Mouse (Mus musculus) erythroid progenitor cell, adult 5-6 weeks (primary cell): ENCODE results near the gene Ppie. TPM values are rescaled to one million over a fixed set of nuclear protein-coding genes. Genes with fewer than 3 reads are reported as not detected.
A peak's percentile ranks its signal among the peaks of the same experiment; 100 is the strongest.
"Not testable (repeated sequence)": the region's sequence is repeated elsewhere in the genome, so short reads cannot be mapped to it uniquely, and the experiment has no call there.

ENCODE experiments used
- ATAC-seq: replicated peaks from 2 replicates; pipeline ENCODE4 v1.8.0; 2016; ENCODE audit warnings: moderate number of reproducible peaks, mild to moderate bottlenecking, moderate TSS enrichment, inconsistent platforms; ENCODE audit not compliant: poor library complexity, low FRiP score, severe bottlenecking
- total RNA-seq, 2 experiments: library from RNA; stranded (forward) in 1 of 2; stranded (reverse) in 1 of 2; fragments of 150-400 nt in 1 of 2; fragments of 186-747, 209-891 nt in 1 of 2; gene quantifications; 2 replicates each; pipeline versions ENCODE4 v1.2.3 to v1.2.4; 2015 to 2017; ENCODE audit warnings: low replicate concordance in 2 of 2

Ppie gene
- total RNA-seq, 2 experiments from 2014 or later = 1.7 to 3.8 TPM

DNA sequence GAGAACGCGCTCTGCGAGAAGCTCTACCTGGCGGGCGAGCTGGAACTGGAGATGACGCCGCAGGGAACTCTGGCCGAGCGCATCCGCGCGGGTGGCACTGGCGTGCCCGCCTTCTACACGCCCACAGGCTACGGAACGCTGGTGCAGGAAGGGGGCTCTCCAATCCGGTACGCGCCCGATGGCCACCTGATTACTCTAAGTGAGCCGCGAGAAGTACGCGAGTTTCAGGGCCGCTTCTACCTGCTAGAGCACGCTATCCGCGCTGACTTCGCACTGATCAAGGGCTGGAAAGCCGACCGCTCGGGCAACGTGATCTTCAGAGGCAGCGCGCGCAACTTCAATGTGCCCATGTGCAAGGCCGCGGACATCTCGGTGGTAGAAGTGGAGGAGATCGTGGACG lies 23.1 kb downstream of the Ppie start:
- not testable (repeated sequence) for ATAC-seq

DNA sequence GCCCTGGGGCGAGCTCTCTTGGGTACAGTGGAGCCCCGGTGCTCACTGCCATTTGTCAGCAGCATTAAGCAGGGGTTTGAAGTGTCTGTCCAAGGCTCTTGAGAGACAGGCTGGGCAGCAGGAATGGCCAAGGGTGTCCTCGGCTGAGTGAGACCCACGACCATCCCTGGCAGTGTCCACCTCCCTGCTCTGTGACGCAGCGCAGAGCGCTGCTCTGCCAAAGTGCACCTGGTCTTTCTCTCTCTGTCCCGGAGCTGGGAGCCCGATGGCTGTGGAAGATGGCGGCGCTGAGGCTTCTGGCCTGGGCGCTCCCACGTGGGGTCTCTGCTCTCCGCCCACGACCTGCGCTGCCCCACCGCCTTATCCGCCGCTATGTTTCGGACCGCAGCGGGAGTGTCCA lies 23.7 kb downstream of the Ppie start, which contains the start of gene Oxct2b:
TSS of gene Oxct2b (plus strand) at position 256 of the 400 bp plus-strand sequence.
- no peak for ATAC-seq

DNA sequence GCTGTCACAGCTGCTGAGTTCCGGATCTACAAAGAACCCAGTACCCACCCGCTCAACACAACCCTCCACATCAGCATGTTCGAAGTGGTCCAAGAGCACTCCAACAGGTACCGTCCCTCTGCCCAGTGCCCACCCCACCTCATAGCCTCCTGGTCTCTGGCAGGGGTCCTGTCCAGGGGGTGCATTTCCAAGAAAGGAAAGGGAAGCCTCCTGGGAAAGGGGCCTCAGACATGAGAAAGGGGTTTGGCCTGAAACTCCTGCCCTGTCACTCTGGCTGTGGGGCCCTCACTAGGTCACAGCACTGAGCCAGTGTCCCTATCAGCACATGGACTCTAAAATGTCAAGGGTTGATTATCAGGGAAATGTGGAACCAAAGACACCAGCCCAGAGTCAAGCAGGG lies 25.1 kb downstream of the Ppie start:
- ATAC-seq = not testable (repeated sequence)

DNA sequence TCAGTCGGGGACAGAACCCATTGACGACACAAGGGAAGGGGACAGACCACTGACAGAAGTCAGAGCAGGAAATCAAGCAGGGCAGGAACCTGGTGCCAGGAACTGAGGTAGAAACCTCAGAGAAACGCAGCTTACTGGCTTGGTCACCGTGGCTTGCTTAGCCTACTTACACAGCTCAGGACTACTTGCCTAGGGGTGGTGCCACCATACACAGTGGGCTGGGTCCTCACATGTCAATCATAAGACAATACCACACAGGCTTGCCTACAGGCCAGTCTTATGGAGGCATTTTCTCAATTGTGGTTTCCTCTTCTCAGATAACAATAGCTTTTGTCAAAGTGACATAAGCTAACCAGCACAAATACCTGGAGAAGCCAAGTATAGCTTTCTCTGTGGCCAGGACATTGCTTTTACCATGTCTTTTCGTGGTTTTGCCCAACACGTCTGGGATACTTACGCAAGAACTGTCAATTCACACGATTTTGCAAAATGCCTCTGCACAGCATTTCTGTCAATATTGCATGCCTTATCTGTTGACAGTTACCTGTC lies 27.5 kb downstream of the Ppie start:
- ATAC-seq = no peak

DNA sequence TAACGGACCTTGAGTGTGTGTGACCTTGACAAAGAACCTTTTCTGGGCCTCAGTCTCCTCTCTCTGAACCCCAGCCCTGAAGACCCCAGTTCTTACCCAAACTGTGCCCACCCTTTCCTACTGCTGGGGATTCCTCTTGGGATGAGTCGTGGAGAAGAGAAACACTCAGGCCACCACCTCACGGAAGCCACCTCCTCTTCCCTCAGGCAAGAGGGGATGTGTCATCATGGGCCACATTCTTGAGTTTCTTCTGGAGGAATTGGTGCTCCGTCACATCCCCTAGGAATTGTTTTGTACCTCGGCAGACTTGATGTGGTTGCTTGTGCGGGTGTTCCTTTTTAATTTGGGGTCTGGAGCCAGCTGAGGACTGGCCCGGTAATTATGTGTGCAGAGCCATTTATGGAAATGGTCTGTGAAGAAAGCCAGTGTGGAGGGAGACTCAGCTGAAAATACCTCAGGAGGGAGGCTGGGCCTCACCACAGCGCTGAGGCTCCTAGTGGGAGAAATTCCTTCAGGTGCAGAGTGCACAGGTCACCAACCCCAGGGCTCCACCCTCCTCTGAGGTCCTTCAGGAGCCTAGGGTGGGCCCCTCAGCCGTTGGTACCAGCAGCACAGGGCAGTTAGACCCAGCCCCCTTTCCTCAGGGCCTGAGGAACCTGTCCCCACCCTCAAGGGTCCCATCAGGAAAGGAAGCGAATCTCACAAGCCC lies 28.3 kb downstream of the Ppie start:
- ATAC-seq = not testable (repeated sequence)

DNA sequence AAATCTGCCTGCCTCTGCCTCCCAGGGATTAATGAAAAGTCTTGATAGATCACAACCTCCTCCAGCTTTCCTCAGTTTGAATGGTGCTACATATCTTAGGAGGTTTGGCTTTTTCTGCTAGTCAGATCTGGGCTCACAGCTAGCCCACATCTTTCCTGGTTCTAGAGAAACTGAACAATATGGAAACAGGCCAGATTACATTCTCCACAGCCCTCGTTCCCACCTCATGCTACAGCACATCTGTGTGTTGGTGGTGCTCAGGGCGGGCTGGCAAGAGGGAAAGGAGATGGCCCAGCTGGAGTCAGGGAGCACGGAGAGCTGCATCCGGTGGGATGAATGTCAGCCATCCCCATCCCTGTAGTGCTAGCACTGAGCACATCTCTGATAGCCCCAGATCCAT lies 29.0 kb downstream of the Ppie start:
- ATAC-seq = no peak

DNA sequence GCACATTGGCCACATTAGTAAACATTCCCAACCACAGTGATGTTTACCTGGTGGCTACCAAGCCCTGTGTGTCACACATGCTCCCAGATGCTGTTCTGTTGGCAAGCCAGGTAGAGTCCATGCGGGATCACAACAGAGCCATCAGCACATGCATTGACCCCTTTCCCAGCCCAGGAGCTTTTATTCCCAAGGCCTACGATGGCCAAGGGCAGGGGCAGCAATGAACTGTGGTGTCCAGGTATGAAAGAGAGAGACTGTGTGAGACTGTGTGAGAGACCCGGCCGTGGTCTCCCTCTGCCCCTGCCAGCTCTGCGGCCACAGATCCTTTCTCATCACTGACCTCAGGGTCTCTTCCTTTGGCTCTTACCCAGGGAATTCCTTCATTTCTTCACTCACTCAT lies 31.7 kb downstream of the Ppie start:
- no peak for ATAC-seq

DNA sequence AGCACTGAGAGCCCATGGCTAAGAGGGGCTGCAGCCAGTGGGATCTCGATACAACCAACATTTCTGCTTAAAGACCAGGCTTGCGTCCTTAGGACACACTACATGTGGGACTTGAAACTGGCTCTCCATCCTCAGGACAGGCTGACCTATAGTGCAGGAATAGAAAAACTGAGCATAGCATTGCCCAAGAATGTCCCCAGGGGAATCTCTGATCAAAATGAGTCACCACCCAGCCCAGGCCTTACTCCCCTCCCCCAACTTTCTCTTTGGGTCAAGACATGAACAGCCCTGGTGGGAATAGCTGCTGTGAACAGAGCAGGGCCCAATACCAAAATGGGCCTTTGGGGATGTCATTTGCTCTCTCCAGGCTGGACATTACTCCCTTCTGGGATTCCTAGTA lies 32.9 kb downstream of the Ppie start:
- ATAC-seq = no peak

DNA sequence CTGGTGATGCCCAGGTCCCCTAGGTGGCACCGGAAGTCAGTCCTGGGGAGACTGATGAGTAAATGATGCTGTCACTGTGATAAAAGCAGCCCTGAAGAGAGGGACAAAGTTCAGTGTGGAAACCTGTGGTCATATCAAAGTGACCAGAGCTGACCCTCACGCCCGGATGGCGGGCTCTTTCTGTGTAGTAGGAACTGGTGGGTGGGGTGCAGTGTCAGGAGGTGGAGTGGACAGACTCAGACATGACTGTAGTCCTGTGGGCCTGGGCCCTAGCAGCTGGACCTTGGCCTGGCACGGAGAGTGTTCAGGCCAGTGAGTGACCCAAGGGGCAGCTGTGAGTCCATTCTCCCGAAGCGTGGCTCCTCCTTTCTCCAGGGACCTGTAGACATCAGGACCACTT lies 33.8 kb downstream of the Ppie start:
- not testable (repeated sequence) for ATAC-seq

DNA sequence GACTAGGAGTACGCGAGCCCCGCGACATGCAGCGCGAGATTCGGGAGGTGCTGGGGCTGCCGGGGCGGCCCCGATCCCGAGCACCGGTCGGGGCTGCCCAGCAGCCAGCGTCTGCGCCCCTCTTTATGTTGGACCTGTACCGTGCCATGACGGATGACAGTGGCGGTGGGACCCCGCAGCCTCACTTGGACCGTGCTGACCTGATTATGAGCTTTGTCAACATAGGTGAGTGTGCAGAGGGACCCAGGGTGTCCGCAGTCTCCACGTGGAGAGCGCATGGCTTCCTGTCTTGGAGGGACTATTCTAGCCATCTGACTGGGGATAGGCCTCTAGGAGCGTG lies 34.3 kb downstream of the Ppie start:
- no peak for ATAC-seq

DNA sequence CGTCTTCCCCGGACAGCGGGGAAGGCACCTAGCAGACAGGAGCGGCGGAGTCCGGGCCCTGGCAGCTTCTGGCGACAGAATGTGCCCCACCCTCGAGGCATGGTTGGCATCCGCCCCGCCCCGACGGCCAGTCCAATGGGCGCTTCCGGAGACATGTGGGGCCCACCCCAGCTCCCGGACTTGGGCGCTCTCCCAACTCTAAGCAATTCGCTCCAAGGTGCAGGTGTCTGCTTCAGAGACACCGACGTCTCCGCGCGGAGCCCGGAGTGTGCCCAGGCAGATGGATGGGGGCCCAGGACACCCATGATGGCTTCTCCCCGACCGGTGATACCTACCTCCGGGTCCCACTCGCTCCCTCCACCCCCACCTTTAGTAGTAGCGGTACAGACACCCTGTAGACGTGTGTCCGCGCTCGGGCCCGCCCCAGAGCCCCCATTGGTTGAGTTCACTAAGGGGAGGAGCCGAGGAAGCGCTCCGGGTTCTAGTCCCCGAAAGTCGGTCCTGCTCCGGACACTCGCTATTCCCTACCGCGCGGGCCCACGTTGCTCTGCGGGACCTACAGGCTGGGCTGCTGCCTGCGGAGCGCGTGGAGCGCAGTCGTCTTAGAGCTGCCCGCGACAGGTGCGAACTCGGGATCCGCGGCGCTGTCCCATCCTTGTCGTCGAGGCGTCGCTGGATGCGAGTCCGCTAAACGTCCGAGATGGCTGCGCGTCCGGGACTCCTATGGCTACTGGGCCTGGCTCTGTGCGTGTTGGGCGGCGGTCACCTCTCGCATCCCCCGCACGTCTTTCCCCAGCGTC lies 34.9 kb downstream of the Ppie start, which contains the start of gene Bmp8b:
TSS of gene Bmp8b (plus strand) at position 515 of the 800 bp plus-strand sequence.
- ATAC-seq = no peak; the same call in 1 of the 2 replicates

DNA sequence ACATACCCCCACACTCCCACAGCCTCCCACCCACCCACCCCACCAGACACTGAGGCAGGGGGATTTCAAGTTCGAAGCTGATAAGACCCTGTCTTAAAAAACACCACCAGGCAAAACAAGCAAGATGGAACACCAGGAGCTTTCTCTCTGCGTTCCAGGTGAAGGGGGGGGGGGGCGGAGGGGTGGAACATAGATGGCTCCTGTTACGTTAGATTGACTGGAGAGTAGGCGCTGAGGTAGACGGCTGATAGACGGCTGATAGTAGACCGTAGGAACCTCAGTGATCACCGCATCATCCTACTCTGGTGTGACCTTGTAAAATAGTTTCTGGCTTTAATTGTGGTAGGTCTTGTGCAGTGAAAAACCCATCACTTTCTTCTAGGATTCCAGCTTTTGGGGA lies 45.9 kb downstream of the Ppie start:
- no peak for ATAC-seq

DNA sequence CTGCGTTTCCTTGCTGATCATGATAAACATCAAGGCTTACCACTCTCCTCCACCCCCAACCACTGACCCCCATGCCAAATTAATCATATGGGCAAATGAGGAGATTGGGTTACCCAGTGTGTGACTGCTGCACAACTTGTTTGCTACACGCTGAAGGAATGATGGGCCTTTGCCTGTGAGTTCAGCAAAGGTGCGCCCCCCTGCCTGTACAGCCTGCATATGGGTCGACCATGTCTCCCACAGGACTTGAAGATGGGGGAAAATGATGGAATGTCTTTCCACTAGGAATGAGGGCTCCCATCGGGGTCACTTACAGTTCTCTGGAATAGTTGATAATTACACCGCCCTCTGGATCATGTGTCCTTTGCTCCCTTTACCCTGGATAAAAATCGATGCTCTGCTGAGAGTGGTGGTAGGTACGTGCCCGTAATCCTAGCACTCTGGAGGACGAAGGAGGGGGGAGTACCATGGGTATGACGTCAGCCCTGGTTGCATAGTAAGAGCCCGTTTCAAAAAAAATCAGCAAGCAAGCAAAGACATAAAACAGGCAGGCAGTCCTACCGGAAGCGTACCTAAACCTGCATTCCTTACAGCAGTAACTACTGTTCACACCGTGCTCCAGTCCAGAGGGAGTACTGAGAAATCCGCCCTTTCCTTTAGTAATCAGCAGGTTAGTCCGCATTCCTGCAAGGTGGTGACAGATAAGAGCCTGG lies 46.5 kb downstream of the Ppie start:
- ATAC-seq = no peak

DNA sequence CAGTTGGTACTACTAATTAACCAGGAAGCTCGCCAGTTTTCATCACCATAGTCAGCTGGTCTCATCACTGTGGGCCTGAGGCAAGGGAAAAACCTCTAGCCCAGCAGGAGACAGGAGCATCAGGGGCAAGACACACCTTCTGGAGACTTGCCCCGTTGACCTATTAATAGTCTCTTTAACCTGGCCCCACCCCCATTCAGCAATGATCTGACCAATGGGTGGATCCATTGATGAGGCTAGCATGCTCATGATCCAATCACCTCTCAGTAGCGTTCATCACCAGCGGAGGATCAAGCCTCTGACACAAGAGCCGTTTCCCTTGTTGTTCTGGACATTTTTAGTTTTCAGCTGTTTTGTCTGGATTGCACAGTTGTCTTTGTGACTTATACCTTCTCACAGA lies 47.1 kb downstream of the Ppie start:
- ATAC-seq = no peak

DNA sequence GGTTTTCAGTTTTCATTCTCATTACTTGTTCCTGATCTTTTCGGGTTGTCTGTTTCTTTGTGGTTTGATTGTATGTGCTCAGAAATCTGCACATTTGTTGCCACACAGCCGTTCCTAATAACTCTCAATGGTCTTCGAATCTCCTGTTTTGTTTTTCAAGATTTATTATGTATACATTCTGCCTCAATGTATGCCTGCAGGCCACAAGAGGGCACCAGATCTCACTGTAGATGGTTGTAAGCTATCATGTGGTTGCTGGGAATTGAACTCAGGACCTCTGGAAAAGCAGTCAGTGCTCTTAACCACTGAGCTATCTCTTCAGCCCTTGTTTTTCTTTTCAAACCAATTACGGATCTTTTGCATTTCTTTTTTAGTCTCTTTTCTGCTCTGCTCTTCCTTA lies 53.4 kb downstream of the Ppie start:
- no peak for ATAC-seq

DNA sequence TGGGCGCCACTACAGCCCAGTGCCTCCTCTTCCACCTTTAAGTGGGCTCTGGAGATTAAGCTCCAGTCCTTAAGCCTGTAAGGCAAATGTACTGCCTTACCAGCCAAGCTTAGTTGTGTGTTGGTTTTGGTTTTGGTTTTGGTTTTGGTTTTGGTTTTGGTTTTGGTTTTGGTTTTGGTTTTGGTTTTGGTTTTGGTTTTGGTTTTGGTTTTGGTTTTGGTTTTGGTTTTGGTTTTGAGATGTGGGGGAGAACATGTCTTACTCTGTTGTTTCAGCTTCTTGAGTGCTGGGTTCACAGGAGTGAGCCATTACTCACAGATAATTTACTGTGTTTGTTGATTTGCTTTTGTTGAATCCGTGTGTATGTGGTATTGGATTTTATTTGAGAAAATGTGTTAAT lies 54.5 kb downstream of the Ppie start:
- ATAC-seq = no peak

DNA sequence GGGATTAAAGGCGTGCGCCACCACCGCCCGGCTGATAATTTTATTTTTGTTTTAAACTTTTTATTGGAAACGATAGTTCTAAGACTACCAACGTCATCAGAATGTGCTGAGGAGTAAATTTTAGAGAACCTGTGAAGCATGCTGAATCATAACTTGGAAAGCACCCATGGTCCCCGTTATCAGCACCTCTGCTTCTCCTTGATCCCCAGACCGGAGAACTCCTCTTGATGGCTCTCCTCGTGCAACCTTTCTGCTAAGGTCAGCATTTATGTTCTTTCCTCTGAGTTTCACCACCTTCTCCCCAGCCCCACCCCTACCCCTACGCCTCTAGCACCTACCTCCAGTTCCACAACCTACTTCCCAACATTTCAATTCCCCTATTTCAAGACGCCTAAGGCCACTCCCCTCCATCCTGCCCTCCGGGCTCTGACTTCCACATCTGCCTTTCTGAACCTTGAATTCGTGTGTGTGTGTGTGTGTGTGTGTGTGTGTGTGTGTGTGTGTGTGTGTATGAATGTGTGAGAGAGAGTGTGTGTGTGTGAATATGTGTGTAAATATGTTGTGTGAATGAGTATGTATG lies 56.3 kb downstream of the Ppie start:
- ATAC-seq = no peak

DNA sequence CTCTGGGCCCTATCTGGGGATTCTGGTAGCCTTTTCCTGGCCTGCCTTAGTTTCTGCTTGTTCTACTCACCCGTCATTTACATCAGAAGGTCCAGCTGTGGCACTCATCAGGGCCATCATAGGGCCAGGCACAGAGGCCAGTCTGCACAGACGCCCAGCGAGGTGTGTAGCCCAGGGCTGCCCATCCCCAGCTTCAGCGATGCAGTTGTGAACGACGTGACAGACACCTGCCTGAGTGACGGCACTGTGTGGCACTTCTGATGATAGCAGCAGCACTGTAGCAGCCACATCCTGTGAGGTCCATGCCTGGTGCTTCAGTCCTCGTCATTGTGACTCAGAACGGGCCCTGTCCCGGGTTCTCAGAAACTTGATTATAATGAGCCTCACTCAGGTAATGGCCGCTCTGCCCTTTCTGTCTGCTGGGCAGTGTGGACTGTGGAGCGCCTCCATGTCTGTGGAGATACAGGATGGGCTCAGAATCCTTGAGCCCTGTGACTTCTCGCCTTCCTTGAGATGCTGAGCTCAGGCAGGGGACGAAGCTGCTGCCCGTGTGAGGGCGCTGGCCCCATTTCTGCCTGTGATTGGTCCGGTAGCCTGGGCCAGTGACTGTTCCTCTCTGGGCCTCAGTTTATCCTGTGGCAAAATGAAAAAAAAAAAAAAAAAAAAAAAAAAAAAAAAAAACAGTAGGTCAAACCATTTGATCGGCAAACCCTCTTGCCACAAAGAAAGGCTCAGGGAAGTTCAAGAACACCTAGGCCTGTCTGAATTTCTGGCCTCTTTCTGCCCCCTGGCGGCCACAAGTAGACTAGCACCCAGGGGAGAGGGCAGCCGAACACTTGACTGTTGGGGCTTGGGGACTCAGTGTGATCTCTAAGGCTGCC lies 57.2 kb downstream of the Ppie start:
- peak; percentile 69 for ATAC-seq

DNA sequence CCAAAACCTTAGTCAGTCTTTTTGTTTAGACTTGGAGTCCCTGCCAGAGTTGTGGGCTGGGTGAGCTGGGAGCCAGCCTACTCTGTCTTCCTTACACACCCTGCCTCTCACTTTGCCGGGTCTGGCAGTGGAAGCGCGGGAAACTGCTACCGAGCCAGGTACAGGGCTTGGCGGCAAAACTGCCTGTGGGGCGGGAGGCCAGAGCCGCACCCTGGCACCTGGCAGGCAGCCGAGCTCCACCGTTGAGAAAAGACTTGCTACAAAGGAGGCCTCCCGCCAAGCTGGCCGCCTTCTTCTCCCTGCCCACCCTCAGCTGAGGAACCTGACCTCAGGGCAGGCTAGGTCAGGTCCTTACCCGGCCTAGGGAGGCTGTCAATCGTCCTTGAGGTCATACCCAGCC lies 59.0 kb downstream of the Ppie start:
- ATAC-seq = peak; percentile 79
